Mouse (Mus musculus): ENCODE measurements at regions not wholly inside any gene's neighbourhood (a gene's known extent, or its start where the extent isn't known, plus 50 kb on each side); places are given as distances from the start of the nearest gene placed in this dataset.
"Not testable (repeated sequence)": the region's sequence is repeated elsewhere in the genome, so short reads cannot be mapped to it uniquely, and the experiment has no call there.

GRCm38 (mm10) chr10:27825671-27826070, 206.1 kb upstream of the Lama2 start:
- TF ChIP-seq POLR2A (IDR thresholded peaks at IDR 0.05; ENCODE audit: low read depth, low read length); CTCF (IDR thresholded peaks at IDR 0.05; ENCODE audit: borderline replicate concordance, insufficient read depth, low read length): not testable (repeated sequence)
